Mouse (Mus musculus) midbrain, embryonic 10.5 days (tissue): ENCODE measurements at regions not wholly inside any gene's neighbourhood (a gene's known extent, or its start where the extent isn't known, plus 50 kb on each side); places are given as distances from the start of the nearest gene placed in this dataset.

Experiments used
- DNase-seq: peaks from one replicate; pipeline ENCODE4 v3.0.0-alpha.2; 2017; ENCODE audit warnings: low spot score
- H3K27ac ChIP-seq: fragments of 300-500 bp; sonication (generic); replicated peaks from 2 replicates; pipeline ENCODE4 v1.5.1; 2016; ENCODE audit warnings: mild to moderate bottlenecking
- H3K27me3 ChIP-seq: fragments of 300-500 bp; sonication (generic); 2 replicates; pipeline ENCODE4 v1.6.1; 2016; ENCODE audit warnings: low read depth, mild to moderate bottlenecking; ENCODE audit not compliant: poor library complexity, severe bottlenecking
- H3K36me3 ChIP-seq: fragments of 300-500 bp; sonication (generic); 2 replicates; pipeline ENCODE4 v1.6.1; 2016; ENCODE audit warnings: mild to moderate bottlenecking, moderate library complexity
- H3K4me1 ChIP-seq: fragments of 300-500 bp; sonication (generic); 2 replicates; pipeline ENCODE4 v1.6.1; 2016
- H3K4me3 ChIP-seq: fragments of 300-500 bp; sonication (generic); 2 replicates; pipeline ENCODE4 v1.5.1; 2016; ENCODE audit warnings: mild to moderate bottlenecking, moderate library complexity
- H3K9me3 ChIP-seq: fragments of 300-500 bp; sonication (generic); replicated peaks from 2 replicates; pipeline ENCODE4 v1.6.1; 2016; ENCODE audit warnings: mild to moderate bottlenecking
- WGBS: fragments of 180-500 bp; shearing (Covaris S2); methylation state at CpG from one replicate; pipeline ENCODE4 v1.1.7; 2016; 5-methylcytosine and 5-hydroxymethylcytosine counted together

- Histone ChIP-seq H3K4me1 (no peaks in the 10 kb centered on the region), H3K36me3 (no peaks in the 10 kb centered on the region), H3K9me3 (no peaks in the 10 kb centered on the region), H3K27me3 (no peaks in the 10 kb centered on the region), H3K27ac (no peak overlapping the region), H3K4me3 (no peak overlapping the region)
- no peak for DNase-seq
- WGBS: 89% methylated on average over 1 of the region's 1 CpGs
Measured at GRCm38 (mm10) chr12:35429473-35429872, 105.4 kb downstream of the Ahr start.

- Histone ChIP-seq H3K4me3 (no peak overlapping the region), H3K27me3 (no peaks in the 10 kb centered on the region), H3K27ac (no peak overlapping the region), H3K9me3 (no peaks in the 10 kb centered on the region), H3K4me1 (no peaks in the 10 kb centered on the region), H3K36me3 (no peaks in the 10 kb centered on the region)
- DNase-seq: no peak
- WGBS: 74% methylated on average over 2 of the region's 2 CpGs
Measured at GRCm38 (mm10) chr12:35419206-35419605, 115.6 kb downstream of the Ahr start.

GRCm38 (mm10) chr12:35417943-35418342 lies 116.9 kb downstream of the Ahr start:
- no peaks in the 10 kb centered on the region for H3K9me3 ChIP-seq
- no peaks in the 10 kb centered on the region for H3K4me1 ChIP-seq
- no peaks in the 10 kb centered on the region for H3K36me3 ChIP-seq
- no peak overlapping the region for H3K27ac ChIP-seq
- H3K4me3 ChIP-seq: no peak overlapping the region
- no peaks in the 10 kb centered on the region for H3K27me3 ChIP-seq
- 87% methylated on average over 4 of the region's 4 CpGs for WGBS
- no peak for DNase-seq

- Histone ChIP-seq H3K27ac (no peak overlapping the region), H3K9me3 (no peaks in the 10 kb centered on the region), H3K4me3 (no peak overlapping the region), H3K27me3 (no peaks in the 10 kb centered on the region), H3K36me3 (no peaks in the 10 kb centered on the region), H3K4me1 (no peaks in the 10 kb centered on the region)
- WGBS: 81% methylated on average over 5 of the region's 5 CpGs
- DNase-seq: no peak
Measured at GRCm38 (mm10) chr12:35416583-35416982, 118.3 kb downstream of the Ahr start.

- DNase-seq: no peak
- Histone ChIP-seq H3K36me3 (no peaks in the 10 kb centered on the region), H3K4me1 (no peaks in the 10 kb centered on the region), H3K9me3 (no peaks in the 10 kb centered on the region), H3K27me3 (no peaks in the 10 kb centered on the region), H3K27ac (no peak overlapping the region), H3K4me3 (no peak overlapping the region)
- 81% methylated on average over 3 of the region's 3 CpGs for WGBS
Measured at GRCm38 (mm10) chr12:35412715-35413114, 122.1 kb downstream of the Ahr start.

- Histone ChIP-seq H3K36me3 (no peaks in the 10 kb centered on the region), H3K27me3 (no peaks in the 10 kb centered on the region), H3K27ac (no peak overlapping the region), H3K4me3 (no peak overlapping the region), H3K4me1 (no peaks in the 10 kb centered on the region), H3K9me3 (no peaks in the 10 kb centered on the region)
- WGBS: 86% methylated on average over 3 of the region's 3 CpGs
- DNase-seq: no peak
Measured at GRCm38 (mm10) chr12:35408461-35408860, 126.4 kb downstream of the Ahr start.

GRCm38 (mm10) chr12:35408044-35408443 lies 126.8 kb downstream of the Ahr start:
- no peaks in the 10 kb centered on the region for H3K36me3 ChIP-seq
- no peaks in the 10 kb centered on the region for H3K27me3 ChIP-seq
- WGBS: 91% methylated on average over 3 of the region's 3 CpGs
- no peak overlapping the region for H3K4me3 ChIP-seq
- H3K4me1 ChIP-seq: no peaks in the 10 kb centered on the region
- H3K9me3 ChIP-seq: no peaks in the 10 kb centered on the region
- no peak for DNase-seq
- H3K27ac ChIP-seq: no peak overlapping the region

- no peak overlapping the region for H3K4me3 ChIP-seq
- WGBS: 78% methylated on average over 2 of the region's 2 CpGs
- DNase-seq: no peak
- H3K27me3 ChIP-seq: no peaks in the 10 kb centered on the region
- H3K4me1 ChIP-seq: no peaks in the 10 kb centered on the region
- no peak overlapping the region for H3K27ac ChIP-seq
- no peaks in the 10 kb centered on the region for H3K9me3 ChIP-seq
- H3K36me3 ChIP-seq: no peaks in the 10 kb centered on the region
Measured at GRCm38 (mm10) chr12:35401853-35402252, 133.0 kb downstream of the Ahr start.

- Histone ChIP-seq H3K27ac (no peak overlapping the region), H3K4me1 (no peaks in the 10 kb centered on the region), H3K9me3 (no peaks in the 10 kb centered on the region), H3K4me3 (no peak overlapping the region), H3K27me3 (no peaks in the 10 kb centered on the region), H3K36me3 (no peaks in the 10 kb centered on the region)
- DNase-seq: no peak
- WGBS: 88% methylated on average over 2 of the region's 2 CpGs
Measured at GRCm38 (mm10) chr12:35401219-35401618, 133.6 kb downstream of the Ahr start.

- no peaks in the 10 kb centered on the region for H3K27me3 ChIP-seq
- no peaks in the 10 kb centered on the region for H3K4me1 ChIP-seq
Measured at GRCm38 (mm10) chr12:35395211-35395610, 139.6 kb downstream of the Ahr start.

GRCm38 (mm10) chr12:35392111-35392510 lies 142.7 kb downstream of the Ahr start:
- Histone ChIP-seq H3K4me3 (no peak overlapping the region), H3K4me1 (no peaks in the 10 kb centered on the region), H3K27me3 (no peaks in the 10 kb centered on the region), H3K9me3 (no peaks in the 10 kb centered on the region), H3K27ac (no peak overlapping the region), H3K36me3 (no peaks in the 10 kb centered on the region)
- DNase-seq: no peak
- WGBS: 73% methylated on average over 2 of the region's 2 CpGs

More at GRCm38 (mm10) chr12:35395211-35395610, 139.6 kb downstream of the Ahr start:
- H3K9me3 ChIP-seq: no peaks in the 10 kb centered on the region
- DNase-seq: no peak
- H3K36me3 ChIP-seq: no peaks in the 10 kb centered on the region
- WGBS: 90% methylated on average over 1 of the region's 1 CpGs
- H3K27ac ChIP-seq: no peak overlapping the region
- H3K4me3 ChIP-seq: no peak overlapping the region

GRCm38 (mm10) chr12:35390266-35390665 lies 144.6 kb downstream of the Ahr start:
- no peaks in the 10 kb centered on the region for H3K36me3 ChIP-seq
- H3K4me1 ChIP-seq: no peaks in the 10 kb centered on the region
- no peaks in the 10 kb centered on the region for H3K9me3 ChIP-seq
- no peaks in the 10 kb centered on the region for H3K27me3 ChIP-seq
- no peak overlapping the region for H3K4me3 ChIP-seq
- 91% methylated on average over 1 of the region's 1 CpGs for WGBS
- no peak for DNase-seq
- no peak overlapping the region for H3K27ac ChIP-seq

GRCm38 (mm10) chr12:35389839-35390238 lies 145.0 kb downstream of the Ahr start:
- Histone ChIP-seq H3K36me3 (no peaks in the 10 kb centered on the region), H3K4me3 (no peak overlapping the region), H3K27ac (no peak overlapping the region), H3K27me3 (no peaks in the 10 kb centered on the region), H3K4me1 (no peaks in the 10 kb centered on the region), H3K9me3 (no peaks in the 10 kb centered on the region)
- DNase-seq: no peak

- no peak for DNase-seq
- WGBS: 91% methylated on average over 4 of the region's 4 CpGs
- H3K9me3 ChIP-seq: no peaks in the 10 kb centered on the region
- H3K4me1 ChIP-seq: no peaks in the 10 kb centered on the region
- no peaks in the 10 kb centered on the region for H3K27me3 ChIP-seq
- H3K36me3 ChIP-seq: no peaks in the 10 kb centered on the region
- no peak overlapping the region for H3K4me3 ChIP-seq
- no peak overlapping the region for H3K27ac ChIP-seq
Measured at GRCm38 (mm10) chr12:35384211-35384610, 150.6 kb downstream of the Ahr start.
